Mouse (Mus musculus): ENCODE data around the gene Ccn5. TPM values are rescaled to one million over a fixed set of nuclear protein-coding genes. Genes with fewer than 3 reads are reported as not detected.

The Ccn5 gene
- not detected for total RNA-seq (2023)

DNA sequence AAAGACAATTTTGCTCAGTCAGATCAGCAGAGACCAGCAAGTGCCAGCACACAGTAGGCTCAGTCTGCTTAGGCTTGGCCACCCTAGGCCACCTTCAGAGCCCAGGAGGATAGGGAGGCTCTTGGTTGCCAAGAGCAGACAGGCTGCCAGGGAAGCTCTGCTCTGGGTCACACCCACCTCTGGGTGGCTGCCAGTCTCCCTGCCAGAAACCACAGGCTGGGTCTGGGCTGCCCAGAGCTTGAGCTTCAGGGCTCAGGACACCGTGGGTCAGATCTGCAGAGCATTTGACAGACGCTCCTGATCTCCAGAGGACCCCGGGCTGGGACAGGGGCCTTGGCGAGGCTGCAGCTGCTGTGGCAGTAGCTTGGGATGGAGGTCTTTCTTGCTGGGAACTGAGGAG lies at the start of gene Ccn5:
TSS of gene Ccn5 (plus strand) at position 255 of the 400 bp plus-strand sequence.

DNA sequence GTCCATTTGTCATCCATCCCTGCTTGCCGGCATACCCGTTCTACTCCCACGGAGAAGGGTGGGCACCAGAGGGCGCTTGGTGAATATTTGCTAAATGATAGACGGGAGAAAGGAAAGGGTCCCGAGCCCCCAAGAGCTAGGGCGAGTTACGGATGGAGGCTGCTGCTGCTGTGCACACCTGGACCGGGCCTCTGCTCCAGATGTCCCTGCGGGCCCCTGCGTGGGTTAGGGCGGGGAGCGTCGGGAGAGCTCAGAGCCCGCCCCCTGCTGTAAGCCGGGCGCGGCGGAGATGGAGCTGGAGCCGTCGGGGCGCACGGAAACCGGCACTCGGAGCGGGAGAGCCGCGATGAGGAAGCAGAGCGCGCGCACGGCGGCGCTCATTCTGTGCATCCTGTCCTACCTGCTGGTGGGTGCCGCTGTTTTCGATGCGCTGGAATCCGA lies 32.8 kb downstream of the Ccn5 start, which contains the start of gene Kcnk15:
TSS of gene Kcnk15 (plus strand) at position 191 of the 441 bp plus-strand sequence.

Other genes with a start within 250 kb of the Ccn5 start
- 67.8 TPM for gene Ttpal, start 218.5 kb upstream of the Ccn5 start, total RNA-seq (2023)
- 625 TPM for gene Serinc3, start 175.7 kb upstream of the Ccn5 start, total RNA-seq (2023)
- 25.3 TPM for gene Pkig, start 162.5 kb upstream of the Ccn5 start, total RNA-seq (2023)
- 11.3 TPM for gene Ada, start 70.6 kb upstream of the Ccn5 start, total RNA-seq (2023)
- not detected for gene Kcnk15, start 32.8 kb downstream of the Ccn5 start, total RNA-seq (2023)
- gene Rims4, start 97.8 kb downstream of the Ccn5 start, total RNA-seq (2023), result not detected
- 122 TPM for gene Ywhab, start 174.1 kb downstream of the Ccn5 start, total RNA-seq (2023)
- gene Pabpc1l, start 204.6 kb downstream of the Ccn5 start, total RNA-seq (2023), result 5.7 TPM
- gene Stk4, start 249.5 kb downstream of the Ccn5 start, total RNA-seq (2023), result 319 TPM